Mouse (Mus musculus) layer of hippocampus, adult 11-12 months (tissue): ENCODE measurements around the gene Gm5089.
A peak's percentile ranks its signal among the peaks of the same experiment; 100 is the strongest.

Source experiments
- DNase-seq: peaks from one replicate; pipeline ENCODE4 v3.0.0; 2022; ENCODE audit warnings: low spot score

Gene Gm5089

DNA sequence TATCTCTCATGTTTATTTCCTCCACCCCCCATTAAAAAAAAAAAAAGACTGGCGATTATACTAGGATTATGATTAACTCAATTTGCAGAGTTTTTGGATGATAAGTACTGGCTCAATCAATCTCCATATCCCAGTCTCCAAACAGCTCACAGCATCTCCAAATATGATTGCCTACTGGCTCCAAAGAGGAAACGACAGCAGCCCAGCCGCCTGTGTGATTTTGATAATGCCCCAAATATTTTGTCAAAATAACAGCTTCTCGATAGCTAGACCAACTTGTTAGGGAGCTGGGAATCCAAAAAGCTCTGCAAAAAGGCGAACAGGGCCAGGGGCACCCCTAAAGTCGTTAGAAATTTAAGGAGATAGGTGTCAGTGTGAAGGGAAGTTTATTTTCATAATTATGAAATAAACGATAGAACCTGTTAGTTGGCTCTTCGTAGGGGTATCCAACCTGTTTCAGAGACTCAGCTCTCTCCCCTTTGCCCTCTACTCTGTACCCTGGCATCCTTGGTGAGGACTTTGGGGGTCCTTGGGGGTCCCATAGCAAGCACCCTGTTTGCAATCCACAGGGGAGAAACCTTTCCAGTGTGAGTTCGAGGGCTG lies 27.2 kb upstream of the Gm5089 start:
- DNase-seq, result no peak

DNA sequence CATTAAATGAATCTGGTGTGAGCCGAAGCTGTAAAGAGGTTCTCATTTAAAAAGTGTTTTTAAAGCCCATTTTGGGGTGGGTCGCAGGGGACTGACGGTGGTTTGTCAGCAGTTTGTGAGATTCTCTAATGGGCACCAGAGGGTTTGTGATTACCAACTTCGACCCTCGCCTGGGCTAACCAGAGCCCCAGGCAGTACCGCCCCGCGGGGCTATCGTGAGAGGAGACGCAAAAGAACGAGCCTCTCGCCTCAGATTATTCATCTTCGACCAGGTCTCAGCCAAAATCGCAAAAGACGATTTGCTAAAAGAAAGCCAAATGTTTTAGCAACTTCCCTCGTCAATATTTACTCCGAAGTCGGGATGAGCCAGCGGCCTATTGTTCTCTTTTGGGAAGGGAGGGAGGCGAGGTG lies 26.4 kb upstream of the Gm5089 start:
- no peak for DNase-seq

DNA sequence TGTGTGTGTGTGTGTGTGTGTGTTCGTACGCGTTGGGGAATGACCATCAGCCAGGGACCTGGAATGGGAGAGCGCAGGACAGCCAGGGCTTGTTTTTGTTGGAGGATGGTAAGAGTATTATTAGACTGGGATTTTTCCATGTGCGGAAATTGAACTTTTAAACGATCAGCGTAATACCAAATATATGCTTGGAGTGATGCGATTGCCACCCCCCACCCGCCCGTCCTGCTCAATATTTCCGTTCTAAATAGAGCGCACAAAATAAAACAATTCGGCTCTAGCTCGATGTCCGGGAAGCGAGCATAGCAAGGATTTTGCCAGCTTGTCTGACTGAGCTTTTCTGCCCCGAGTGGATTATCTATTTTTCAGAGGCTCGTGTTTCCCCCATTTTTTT lies 25.9 kb upstream of the Gm5089 start:
- no peak for DNase-seq

DNA sequence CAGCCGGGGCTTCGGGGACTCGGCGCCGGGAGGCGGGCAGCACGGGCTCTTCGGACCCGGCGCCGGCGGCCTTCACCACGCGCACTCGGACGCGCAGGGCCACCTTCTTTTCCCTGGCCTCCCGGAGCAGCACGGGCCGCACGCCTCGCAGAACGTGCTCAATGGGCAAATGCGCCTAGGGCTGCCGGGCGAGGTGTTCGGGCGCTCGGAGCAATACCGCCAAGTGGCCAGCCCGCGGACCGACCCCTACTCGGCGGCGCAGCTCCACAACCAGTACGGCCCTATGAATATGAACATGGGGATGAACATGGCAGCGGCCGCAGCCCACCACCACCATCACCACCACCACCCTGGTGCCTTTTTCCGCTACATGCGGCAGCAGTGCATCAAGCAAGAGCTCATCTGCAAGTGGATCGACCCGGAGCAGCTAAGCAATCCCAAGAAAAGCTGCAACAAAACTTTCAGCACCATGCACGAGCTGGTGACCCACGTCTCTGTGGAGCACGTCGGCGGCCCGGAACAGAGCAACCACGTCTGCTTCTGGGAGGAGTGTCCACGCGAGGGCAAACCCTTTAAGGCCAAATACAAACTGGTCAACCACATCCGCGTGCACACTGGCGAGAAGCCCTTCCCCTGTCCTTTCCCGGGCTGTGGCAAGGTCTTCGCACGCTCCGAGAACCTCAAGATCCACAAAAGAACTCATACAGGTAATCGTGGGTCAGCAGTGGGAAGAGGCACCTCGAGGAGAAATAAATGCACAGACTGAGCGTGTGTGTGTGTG lies 25.3 kb upstream of the Gm5089 start:
- DNase-seq, result no peak

DNA sequence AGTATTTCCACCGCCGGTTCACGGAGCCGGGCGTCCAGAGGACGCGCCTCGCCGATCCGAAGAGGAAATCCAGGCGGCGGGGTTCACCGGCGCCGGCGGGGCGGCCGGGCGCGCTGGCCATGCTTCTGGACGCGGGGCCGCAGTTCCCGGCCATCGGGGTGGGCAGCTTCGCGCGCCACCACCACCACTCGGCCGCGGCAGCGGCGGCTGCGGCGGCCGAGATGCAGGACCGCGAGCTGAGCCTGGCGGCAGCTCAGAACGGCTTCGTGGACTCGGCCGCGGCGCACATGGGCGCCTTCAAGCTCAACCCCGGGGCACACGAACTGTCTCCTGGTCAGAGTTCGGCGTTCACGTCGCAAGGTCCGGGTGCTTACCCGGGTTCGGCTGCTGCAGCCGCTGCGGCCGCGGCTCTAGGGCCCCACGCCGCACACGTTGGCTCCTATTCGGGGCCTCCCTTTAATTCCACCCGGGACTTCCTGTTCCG lies 24.7 kb upstream of the Gm5089 start:
- no peak for DNase-seq

DNA sequence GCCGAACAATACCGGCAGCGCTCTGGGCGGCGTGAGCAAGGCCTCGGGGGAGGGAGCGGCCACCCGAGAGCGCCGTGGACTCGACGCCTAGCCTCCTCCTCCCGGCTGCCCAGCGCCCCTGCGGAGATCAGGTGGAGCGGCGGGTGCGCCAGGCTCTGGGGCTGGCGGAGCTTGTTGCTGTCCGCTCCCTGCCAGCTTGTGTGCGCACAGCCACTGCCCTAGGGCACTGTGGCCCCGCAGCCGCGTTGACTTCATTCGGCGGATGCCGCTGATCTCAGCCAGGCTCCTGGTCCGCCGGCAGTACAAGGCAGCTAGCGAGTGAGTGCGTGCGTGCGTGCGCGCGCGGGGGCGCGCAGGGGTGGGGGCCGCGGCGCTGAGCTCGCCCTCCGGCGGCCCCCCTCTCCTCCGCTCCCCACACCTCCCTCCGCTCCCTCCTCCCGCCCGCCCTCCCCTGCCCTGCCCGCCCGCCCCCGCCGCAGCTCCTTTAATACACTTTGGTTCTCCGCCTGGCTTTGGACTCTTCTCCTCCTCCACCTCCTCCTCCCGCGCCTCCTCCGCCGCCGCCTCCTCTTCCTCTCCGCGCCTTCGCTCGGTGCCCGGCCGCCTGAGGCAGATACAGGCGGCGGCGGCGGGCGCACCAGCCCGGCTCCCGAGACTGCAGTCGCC lies 24.1 kb upstream of the Gm5089 start, which contains the start of gene Zic2:
Gene Zic2, plus strand, starts transcription at position 545 of the 666 bp plus-strand sequence.
- peak; percentile 42 for DNase-seq

DNA sequence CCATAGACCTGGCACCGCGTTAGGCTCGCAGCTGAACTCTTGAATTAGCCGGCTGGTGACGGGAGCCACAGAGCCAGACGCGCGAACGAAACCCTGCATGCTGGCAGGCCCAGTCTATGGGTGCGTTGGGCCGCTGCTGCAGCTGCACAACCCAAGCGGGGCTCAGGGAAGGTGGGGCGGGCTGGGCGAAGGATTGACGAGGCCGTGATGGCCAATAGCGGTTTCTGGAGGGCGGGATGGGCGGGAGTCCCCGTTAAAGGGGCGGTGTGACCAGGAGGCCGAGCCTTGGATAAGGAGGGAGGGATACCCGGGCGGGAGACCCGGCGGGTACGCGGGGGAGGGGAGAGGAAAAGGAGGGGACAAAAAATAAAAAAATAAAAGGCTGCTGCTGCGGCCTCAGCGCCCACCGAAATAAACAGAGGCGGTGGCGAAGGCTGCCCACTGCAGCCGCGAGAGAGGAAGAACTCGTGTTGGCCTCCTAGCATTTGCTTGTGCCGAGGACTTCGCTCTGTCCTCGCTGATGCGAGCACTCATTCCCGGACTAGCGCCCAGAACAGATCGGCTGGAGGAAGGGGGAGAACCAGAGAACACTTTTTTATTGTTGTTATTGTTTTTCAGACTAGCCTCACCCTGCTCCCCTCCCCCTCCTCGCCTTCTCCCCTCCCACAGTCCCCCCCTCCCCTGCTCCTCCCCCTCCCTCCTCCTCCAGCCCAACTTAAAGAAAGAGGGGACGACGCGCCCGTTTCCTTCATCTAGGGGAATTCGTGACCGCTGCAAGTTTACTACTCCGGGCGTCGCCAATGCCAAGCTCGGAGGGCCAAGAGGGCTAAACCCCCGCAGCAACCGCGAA lies 23.4 kb upstream of the Gm5089 start:
- peak; percentile 44 for DNase-seq

DNA sequence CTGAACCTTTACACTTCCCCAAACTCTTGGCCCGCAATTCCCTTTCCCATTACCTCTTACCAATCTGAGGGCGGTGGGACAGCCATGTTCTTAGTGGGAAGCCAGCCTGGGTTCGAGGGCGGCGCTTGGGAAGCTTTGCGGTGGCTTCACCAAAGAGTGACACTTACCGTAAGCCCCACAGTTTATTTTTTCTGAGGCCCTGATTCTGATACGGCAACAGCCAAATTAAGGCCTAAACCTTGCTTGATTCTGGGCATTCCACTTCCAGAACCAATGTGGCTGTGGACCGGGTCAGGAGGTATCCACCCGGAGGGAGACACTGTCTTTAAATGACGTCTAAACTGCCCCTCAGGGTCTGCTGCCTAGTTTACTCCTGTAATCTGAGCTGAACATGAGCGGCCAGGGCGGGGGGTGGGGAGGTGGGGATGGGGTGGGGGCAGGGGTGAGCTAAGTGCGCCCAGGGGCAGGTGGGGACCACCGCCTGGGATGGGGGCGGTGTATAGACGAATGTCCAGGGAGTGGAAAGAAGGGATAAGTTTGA lies 22.4 kb upstream of the Gm5089 start:
- DNase-seq, result no peak

DNA sequence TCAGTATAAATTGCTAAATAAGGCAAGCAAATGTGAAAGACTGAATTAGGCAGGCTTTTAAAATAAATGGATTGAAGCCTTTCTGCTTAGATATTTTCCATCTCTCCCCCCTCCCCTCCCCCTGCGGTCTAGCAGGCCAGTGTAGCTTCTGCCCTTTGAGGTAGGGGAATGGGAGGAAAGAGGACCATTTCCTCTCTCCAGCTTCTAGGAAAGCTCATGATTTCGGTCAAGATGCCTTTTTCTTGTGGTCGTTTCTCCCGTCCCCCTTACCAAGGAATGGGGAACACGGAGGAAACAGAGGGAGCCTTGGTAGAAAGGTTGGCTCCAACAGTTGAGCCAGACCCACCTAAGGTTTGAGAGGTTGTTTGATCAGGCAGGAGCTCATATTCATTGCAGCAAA lies 21.7 kb upstream of the Gm5089 start:
- no peak for DNase-seq

DNA sequence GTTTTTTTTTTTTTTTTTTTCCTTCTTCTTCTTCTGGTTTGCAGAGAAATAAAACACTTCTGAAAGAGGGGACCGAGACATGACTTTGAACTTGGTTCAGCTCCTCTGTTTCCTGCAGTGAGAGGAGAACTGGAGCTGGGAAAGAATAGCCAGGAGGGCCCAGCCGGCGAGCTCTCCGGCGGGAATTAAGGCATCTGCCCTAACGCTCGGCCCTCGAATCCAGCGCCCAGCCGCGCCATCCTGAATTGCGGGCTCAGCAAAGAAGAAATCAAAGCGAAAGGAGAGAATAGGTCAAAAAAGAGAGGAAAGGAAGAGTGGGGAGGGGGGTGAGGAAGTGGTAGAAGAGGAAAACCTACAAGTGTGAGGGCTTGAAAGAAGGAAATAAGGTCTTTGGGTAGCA lies 21.2 kb upstream of the Gm5089 start:
- DNase-seq, result no peak

DNA sequence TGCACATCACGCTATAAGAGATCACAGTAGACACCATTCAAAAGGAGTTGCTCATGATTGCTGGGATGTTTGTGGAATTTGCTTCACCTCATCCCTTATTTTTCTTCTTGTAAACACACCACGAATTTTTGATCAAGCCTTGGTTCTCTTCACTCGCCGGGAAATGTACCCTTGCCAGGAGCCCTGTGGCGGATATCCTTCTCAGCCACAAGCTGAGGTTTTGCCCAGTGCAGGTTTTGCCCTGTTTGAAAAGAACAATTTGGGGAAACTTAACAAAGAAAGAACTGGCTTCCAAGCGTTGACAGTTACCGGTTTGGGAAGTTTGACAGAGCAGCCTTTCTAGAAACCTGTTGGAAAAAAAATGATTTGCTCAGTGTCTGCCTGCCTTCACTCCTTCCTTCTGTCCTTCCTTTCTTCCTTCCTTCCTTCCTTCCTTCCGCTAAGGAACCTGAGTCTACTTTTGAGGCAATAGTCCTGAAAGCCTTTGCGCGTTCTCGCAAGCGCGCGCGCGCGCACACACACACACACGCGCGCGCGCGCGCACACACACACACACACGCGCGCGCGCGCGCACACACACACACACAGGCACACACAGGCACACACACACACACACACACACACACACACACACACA lies 20.7 kb upstream of the Gm5089 start:
- DNase-seq, result no peak

DNA sequence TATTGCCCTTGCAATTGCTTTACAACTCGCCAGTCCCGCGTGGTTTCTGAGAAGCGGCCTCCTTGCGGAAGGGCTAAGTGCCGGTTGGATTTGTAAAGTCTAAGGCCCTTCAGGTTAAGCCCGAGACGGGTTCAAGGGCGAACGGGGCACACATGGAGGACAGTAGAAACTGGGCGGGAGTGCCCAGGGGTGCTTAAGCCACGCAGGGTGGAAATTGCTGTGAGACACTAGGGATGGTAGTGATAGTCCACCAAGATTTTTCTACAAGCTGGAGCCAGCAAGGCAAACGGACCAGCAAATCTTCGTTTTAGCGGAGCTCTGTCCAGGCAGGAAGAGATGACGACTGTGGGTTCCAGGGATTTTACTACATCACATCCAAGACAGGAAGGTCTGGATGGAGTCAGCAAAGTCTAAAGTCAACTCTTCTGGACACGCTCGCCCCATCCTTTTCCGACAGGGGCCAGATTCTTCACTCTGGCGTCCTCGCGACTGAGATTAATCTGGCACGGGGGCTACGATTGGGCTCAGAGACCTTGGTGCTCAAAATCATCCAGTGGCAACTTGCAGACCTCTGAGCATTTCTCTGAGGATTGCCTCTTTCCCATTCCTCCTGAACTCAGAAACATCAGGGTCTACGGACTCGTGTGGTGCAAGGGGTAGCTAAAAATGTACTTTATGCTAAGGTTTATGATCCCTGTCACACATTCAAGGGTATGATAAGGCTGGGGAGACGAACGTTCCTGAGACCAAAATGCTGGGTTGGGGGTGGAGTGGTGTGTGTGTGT lies 18.2 kb upstream of the Gm5089 start:
- DNase-seq, result no peak

DNA sequence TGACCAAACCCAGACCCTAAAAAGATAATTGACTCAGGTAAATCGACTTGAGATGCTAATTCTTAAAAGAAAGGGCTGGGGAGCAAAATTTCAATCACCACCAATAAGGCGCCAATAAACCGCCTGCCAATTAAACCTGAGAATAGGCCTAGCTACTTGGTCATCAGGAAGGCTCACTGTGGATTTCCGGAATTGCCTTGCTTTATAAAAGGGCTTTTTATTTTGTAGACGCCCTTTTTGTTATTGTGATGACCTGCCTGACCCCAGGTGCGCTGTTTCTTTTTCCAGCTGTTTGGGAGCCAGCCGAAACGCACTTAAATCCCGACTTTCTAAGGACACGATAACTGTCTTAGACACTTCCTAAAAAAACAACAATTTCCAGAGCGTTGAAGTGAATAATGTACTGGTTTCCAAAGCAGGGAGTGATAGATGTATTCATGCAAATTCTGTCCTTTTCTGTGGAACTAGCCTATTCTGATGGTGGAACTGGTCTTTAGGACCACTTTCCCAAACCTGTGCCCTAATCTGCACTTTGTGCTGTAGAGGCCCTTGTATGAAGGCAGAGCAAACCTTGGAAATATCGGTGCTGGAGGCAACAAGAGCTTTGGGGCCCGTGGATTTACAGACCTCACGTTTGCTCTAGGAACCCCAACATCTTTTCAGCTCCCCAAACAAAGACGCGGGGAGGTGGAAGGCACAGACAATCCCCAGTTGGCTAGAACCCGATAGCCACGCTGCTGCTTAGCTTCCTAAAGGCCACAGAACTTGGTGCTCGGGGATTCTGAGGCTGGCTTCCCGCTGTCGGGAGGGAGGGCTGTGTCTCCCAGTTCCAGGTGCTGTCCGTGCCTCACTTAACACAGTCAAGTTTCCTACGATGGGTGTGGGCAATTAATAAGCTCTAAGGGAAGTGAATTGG lies 17.3 kb upstream of the Gm5089 start:
- DNase-seq, result no peak

DNA sequence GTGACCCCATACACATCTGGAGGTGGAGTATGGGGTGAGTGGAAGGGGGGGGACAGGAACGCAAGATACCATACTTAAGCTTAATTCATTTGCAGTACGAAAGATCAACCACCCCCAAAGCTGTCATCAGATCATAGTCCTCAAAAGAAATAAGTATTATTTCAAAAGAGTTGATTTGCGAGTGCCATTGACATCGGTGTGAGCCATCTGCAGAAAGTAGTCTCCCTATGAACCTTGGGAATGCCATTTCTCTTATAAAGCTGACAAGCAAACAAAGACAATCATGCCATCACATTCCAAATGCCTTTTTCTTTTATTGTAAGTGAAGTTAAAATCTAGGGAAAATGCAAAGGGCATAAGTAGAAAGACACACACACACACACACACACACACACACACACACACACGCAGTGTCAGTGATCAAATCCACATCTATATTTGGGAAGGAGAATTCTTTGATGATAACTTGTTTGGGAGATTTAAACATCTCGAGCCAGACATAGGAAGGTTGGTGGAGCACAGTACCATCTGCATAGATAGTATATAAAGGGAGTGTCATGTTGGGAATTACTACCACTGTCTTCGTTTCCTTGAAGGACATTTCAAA lies 15.9 kb upstream of the Gm5089 start:
- DNase-seq, result no peak

DNA sequence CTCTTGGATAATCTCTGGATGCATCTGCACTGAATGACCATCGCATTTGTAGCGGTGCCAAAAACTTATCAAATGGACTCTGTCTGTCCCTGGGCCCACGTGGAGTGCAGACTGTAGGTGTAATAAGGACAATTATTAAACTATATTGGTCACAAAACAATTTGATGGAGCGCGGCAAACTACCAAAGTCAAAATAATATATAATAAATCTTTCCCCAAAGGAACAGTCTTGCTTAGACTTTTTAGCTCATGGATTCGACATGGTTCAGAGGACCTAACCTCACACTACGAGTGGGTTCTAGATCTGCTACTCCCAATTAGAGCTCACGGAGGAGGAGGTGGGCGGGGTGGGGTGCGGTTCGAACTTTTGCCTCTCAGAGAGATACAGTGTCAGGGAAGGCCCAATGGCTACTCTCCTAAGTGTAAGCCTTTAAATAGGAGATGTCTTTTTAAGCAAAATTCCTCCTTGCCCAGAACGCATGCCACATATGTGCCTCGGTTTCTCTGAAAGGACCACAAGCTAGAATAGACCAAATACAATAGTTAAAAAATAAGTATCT lies 15.1 kb upstream of the Gm5089 start:
- DNase-seq, result no peak

DNA sequence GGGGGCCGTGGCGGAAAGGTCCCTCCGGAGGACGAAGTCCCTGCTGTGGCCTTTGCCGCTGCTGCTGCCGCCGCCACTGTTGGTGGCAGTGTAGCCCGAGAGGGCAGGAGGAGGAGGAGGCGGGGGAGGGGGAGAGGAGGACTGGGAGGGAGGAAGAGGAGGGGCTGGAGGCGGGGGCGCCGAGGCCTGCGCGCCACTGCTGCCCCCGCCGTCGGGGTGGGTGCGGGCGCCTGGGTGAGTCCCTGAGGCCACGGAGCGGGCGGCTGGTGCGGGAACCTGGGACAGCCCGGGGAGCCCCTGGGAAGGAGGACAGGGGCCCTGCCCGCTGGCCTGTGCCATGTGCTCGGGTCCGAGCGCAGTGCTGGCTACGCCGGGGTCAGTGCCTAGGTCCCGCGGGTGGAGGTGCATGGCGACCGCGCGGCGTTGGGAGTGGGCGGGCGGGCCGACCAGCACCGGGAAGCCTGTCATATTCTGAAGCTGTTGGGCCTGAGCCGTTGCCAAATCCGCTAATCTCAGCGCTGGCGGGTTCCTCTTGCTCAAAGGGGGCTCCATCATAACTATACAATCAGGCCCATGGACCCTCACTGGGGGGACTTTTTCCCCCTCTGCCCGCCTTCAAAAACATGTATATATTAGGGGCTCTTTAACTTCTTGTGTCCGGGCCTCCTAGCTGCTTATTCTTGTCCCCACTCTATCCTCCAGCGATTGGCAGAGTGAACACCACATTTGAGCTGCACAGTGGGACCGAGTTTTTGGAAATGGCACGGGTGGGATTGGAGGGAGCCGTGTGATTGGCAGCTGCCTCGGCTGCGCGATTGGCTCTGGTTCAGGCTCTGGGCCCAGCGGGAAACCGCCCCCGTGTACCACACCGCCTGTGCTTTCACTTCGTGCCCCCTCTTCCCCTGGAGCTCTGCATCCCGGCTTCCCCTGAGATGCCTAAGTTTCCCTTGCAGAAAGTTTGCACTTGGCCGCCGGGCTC lies 14.1 kb upstream of the Gm5089 start, which contains the start of gene Zic5:
Gene Zic5, minus strand, starts transcription at position 915 of the 979 bp plus-strand sequence.
- DNase-seq, result peak; percentile 42

DNA sequence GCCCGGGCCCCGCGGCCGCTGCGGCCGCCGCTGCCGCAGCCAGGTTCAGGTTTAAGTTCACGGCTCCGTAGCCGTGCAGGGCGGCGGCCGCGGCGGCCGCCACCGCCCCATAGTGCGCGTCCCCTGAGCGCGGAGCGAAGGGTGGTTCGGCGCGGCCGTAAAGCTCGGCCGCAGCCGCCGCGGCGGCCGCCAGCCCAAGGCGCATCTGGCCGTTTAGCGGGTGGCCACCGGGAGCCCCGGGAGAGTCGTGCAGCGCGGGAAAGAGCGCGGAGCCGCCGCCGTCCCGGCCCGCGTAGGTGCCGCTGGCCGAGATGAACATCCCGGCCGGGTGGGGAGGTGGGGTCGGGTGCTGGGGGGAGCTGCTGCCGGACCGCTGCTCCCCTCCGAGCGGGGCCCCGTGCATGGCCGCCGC lies 13.4 kb upstream of the Gm5089 start:
- no peak for DNase-seq
